Mouse (Mus musculus): ENCODE measurements around the gene Prame. TPM values are rescaled to one million over a fixed set of nuclear protein-coding genes. Genes with fewer than 3 reads are reported as not detected.
"Not testable (repeated sequence)": the region's sequence is repeated elsewhere in the genome, so short reads cannot be mapped to it uniquely, and the experiment has no call there.

Prame gene
- polyA plus RNA-seq, 1 experiment from 2014 or later = not detected

DNA sequence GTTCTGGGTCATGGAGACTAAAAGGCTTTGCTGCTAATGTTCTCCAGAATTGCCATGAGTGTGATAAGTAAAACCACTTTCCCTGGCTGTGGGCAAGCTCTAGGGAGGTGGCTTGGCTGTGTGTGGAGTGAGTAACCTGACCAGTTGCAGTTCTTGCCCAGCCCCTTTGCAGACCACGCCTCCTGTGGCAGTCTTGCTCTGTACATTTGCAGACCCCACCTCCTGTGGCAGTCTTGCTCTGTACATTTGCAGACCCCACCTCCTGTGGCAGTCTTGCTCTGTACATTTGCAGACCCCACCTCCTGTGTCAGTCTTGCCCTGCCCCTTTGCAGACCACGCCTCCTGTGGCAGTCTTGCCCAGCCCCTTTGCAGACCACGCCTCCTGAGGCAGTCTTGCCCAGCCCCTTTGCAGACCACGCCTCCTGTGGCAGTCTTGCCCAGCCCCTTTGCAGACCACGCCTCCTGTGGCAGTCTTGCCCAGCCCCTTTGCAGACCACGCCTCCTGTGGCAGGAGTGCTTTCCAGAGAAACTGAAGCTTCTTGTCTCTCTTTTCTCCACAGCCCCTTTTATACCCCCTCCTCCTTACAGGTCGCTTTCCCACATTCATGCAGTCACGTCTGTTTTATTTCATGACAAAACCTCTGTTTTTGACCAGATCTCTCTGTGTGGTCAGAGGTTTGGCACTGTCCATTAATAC is 53.1 kb downstream of the Prame start:
- H3K4me3 ChIP-seq (ENCODE audit: low read depth, low read length); H3K9me3 ChIP-seq (ENCODE audit: control insufficient read depth, low read length); H3K27ac ChIP-seq (replicated peaks); H3K36me3 ChIP-seq (ENCODE audit: control insufficient read depth, insufficient read depth, low read length); H3K9ac ChIP-seq (ENCODE audit: low read length); H3K4me2 ChIP-seq (replicated peaks; ENCODE audit: low read depth); H3K27me3 ChIP-seq (ENCODE audit: control insufficient read depth, insufficient read depth, low read length); H3K4me1 ChIP-seq (replicated peaks; ENCODE audit: control insufficient read depth, insufficient read depth): not testable (repeated sequence)
- peak; percentile 85 for ATAC-seq (ENCODE audit: low FRiP score, low TSS enrichment)
- TF ChIP-seq CTCF (IDR thresholded peaks at IDR 0.05; ENCODE audit: low read depth) = peak; percentile 14; the same call in 1 of the 2 replicates
- 29% methylated on average over 8 of the region's 8 CpGs for WGBS
- peak; percentile 30 for DNase-seq (ENCODE audit: low spot score)

DNA sequence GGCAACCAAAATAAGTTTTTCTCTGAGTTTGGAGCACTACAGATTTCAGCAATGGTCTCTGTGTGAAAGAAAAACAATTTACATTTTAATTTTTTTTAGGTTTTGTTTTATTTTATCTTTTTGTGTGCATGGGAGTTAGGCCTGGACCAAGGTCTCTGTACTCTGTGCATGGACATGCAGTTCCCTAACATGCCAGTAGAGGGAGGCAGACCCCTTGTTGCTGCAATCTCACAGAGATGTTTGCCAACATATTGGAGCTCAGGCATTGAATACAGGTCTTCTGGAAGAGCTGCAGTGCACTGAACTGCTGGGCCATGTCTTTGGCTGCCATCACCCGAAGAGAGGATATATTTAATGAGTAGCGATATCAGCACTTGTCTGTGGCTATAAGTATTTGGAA is 58.0 kb downstream of the Prame start:
- H3K27me3 ChIP-seq (ENCODE audit: control insufficient read depth, insufficient read depth, low read length); H3K36me3 ChIP-seq (ENCODE audit: control insufficient read depth, insufficient read depth, low read length); H3K4me1 ChIP-seq (replicated peaks; ENCODE audit: control insufficient read depth, insufficient read depth); H3K4me2 ChIP-seq (replicated peaks; ENCODE audit: low read depth); H3K9ac ChIP-seq (ENCODE audit: low read length); H3K4me3 ChIP-seq (ENCODE audit: low read depth, low read length); H3K9me3 ChIP-seq (ENCODE audit: control insufficient read depth, low read length); H3K27ac ChIP-seq (replicated peaks): not testable (repeated sequence)
- ATAC-seq (ENCODE audit: low FRiP score, low TSS enrichment) (peak; percentile 21; the same call in 1 of the 2 replicates), DNase-seq (ENCODE audit: low spot score) (peak; percentile 57)
- WGBS = no CpG with 5 or more reads among the region's 2 CpGs
- TF ChIP-seq CTCF (IDR thresholded peaks at IDR 0.05; ENCODE audit: low read depth) = peak; percentile 77

DNA sequence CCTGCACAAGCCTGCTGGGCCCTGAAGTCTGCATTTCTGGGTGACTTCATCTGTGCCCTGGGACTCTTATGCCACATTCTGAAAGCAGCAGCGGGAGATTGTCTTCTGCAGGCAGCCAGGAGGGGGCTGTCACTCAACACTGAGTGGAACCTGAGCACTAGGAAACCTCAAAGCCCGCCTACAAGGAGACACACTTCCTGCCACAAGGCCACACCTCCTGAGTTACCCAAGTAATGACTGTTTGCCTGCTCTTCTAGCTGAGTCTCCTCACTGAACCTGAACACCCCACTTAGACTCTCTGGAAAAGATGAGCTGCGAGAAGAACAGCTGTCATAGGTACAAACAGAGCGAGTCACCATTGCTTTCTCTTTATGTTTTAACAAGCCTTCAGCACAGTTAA is 62.6 kb downstream of the Prame start:
- not testable (repeated sequence) for H3K27me3 ChIP-seq (ENCODE audit: control insufficient read depth, insufficient read depth, low read length); H3K27ac ChIP-seq (replicated peaks); H3K4me3 ChIP-seq (ENCODE audit: low read depth, low read length); ATAC-seq (ENCODE audit: low FRiP score, low TSS enrichment); DNase-seq (ENCODE audit: low spot score); H3K9me3 ChIP-seq (ENCODE audit: control insufficient read depth, low read length); H3K4me1 ChIP-seq (replicated peaks; ENCODE audit: control insufficient read depth, insufficient read depth); H3K36me3 ChIP-seq (ENCODE audit: control insufficient read depth, insufficient read depth, low read length); H3K9ac ChIP-seq (ENCODE audit: low read length); H3K4me2 ChIP-seq (replicated peaks; ENCODE audit: low read depth)
- WGBS = 47% methylated on average over 4 of the region's 4 CpGs

Other genes starting within 250 kb of the Prame start
- gene Gm7903, start 193.9 kb downstream of the Prame start, polyA plus RNA-seq (2015; fragmentation: Nextera tagmentation; extraction: Ambion mirVana) = not detected in 2 replicates
- gene AV320801, start 133.1 kb downstream of the Prame start, polyA plus RNA-seq (2015; fragmentation: Nextera tagmentation; extraction: Ambion mirVana) = not detected in 2 replicates
- 0.16 and 0.39 TPM in 2 replicates for gene Nxf7, start 28.9 kb downstream of the Prame start, polyA plus RNA-seq (2015; fragmentation: Nextera tagmentation; extraction: Ambion mirVana)
- gene Tcp11x2, start 66.1 kb upstream of the Prame start, polyA plus RNA-seq (2015; fragmentation: Nextera tagmentation; extraction: Ambion mirVana) = 0.07 TPM in 1 of 2 replicates, not detected in the other
- not detected in 2 replicates for gene Tmsb15a, start 97.6 kb upstream of the Prame start, polyA plus RNA-seq (2015; fragmentation: Nextera tagmentation; extraction: Ambion mirVana)
- gene Armcx5, start 115.0 kb upstream of the Prame start, polyA plus RNA-seq (2015; fragmentation: Nextera tagmentation; extraction: Ambion mirVana) = 6.5 TPM in 2 replicates
- gene Gprasp1, start 115.0 kb upstream of the Prame start, polyA plus RNA-seq (2015; fragmentation: Nextera tagmentation; extraction: Ambion mirVana) = 10.9 and 11.3 TPM in 2 replicates
- 16.1 and 16.6 TPM in 2 replicates for gene Bhlhb9, start 169.9 kb upstream of the Prame start, polyA plus RNA-seq (2015; fragmentation: Nextera tagmentation; extraction: Ambion mirVana)
- gene Gprasp2, start 211.3 kb upstream of the Prame start, polyA plus RNA-seq (2015; fragmentation: Nextera tagmentation; extraction: Ambion mirVana) = 6.1 and 6.2 TPM in 2 replicates

All from stomach, postnatal 0 days (tissue).